Mouse (Mus musculus): ENCODE results near the gene Rnaset2a.
A peak's percentile ranks its signal among the peaks of the same experiment; 100 is the strongest.
"Not testable (repeated sequence)": the region's sequence is repeated elsewhere in the genome, so short reads cannot be mapped to it uniquely, and the experiment has no call there.

DNA sequence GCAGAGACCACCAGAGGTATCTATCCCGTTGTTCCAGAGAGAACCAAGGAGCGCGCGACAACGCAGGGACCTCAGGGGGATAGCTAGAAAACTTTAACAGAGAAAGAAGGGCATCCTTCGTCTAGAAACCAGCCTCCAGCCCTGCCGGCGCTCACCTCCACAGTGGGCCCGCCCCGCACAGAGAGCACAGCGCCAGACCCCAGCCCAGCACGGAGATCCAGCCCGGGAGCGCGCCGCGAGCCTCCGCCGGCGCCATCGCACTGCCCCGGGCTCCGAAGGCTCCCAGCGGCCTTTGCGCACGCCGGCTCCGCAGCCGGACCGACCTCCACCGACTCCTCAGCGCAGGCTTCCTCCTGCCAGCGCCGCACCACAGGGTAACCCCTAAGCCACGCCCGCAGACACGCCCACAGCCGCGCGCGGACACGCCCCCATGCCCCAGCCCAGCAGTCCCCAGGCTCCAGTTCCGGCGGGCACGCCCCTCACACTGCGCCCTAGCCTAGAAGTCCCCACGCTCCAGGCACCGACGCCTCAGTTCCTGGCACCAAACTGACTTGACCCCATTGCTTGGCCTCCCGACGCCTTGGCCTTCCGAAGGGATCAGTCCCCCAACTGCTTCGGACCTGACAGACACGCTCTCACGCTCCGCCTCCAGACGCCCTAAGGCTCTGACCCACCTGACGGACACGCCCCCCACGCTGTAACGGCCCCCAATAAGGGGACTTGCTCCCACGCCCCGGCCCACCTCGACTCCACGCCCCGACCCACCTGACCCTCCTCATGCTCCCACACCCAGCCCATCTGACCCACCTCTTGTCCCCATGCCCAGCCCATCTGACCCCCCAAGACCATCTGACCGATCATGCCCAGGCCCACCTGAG lies at the start of gene Rnaset2a, which contains the start of gene Gm49673:
- TF ChIP-seq POLR2A (IDR thresholded peaks at IDR 0.05; ENCODE audit: borderline replicate concordance, control insufficient read depth, low read depth, low read length), result peak; percentile 34; the same call in 1 of the 2 replicates
- TF ChIP-seq CTCF (IDR thresholded peaks at IDR 0.05; ENCODE audit: control insufficient read depth, insufficient read depth, low read length), result not testable (repeated sequence)

All from bone marrow, adult 2 months (tissue).